ENCODE assay signal across 8 mouse cellular contexts in the genomic region with DNA sequence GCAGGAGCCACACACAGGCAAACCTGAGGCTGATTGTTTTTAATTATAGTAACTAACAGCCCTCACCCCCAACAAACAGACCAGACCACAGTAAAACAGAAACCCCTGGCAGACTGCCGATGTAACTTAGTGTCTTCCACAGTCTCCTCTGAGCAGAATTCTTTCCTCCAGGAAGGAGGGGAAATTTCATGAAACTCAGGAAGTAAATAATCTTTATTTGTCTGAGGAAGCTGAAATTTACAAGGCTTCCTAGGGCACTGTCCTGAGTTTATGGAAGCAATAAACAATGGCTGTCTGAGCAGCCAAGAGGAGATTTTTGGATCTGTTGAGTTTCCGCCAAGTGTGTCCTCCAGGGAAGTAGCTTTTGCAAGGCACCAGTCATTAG. TPM values are rescaled to one million over a fixed set of nuclear protein-coding genes. Genes with fewer than 3 reads are reported as not detected.
DNase-seq lines count a peak whose midpoint lies in the region; ATAC-seq and TF ChIP-seq lines count a peak whose summit lies in the region.

No protein-coding gene starts in this region.

- DNase-seq in gastrocnemius, postnatal 14 days: peak; percentile 15
- no peak for DNase-seq in gastrocnemius, adult 8-10 months (ENCODE audit: low spot score in 2 of 2)
- DNase-seq in adipocyte (ENCODE audit: low spot score): peak; percentile 67
- peak; percentile 54 for DNase-seq in kidney, adult 9 months
- DNase-seq in lung, postnatal 0 days (ENCODE audit: low spot score): peak; percentile 48
- no peak for DNase-seq in cerebellum, adult 11 months
- DNase-seq in natural killer cell, adult 2 months (ENCODE audit: low spot score in 2 of 2): no peak
- no peak for DNase-seq in ovary, postnatal 36 days (ENCODE audit: low spot score)

- TF ChIP-seq EP300 in lung, postnatal 0 days (IDR thresholded peaks at IDR 0.05): peak; percentile 78

- intact Hi-C loops in gastrocnemius, postnatal 14 days (cut with DNase I; ENCODE audit: low total_unique reads): loop anchor here (5.0 to 10.0 kb wide), 2 partner anchors 80 to 157 kb away; no protein-coding TSS in a partner anchor

- H3K36me3 ChIP-seq in lung, postnatal 0 days (ENCODE audit: insufficient read depth, low read length): no peaks in the 10 kb centered on the region

- peak; percentile 53 for ATAC-seq in lung, postnatal 0 days

- no peaks in the 10 kb centered on the region for H3K9me3 ChIP-seq in lung, postnatal 0 days (ENCODE audit: low read length)

- H3K4me1 ChIP-seq in lung, postnatal 0 days (ENCODE audit: insufficient read depth, low read depth, low read length): peaks cover 4% of the 10 kb centered on the region; the same call in 1 of the 2 replicates

- no peak overlapping the region for H3K9ac ChIP-seq in lung, postnatal 0 days (replicated peaks; ENCODE audit: low read depth)

- H3K27me3 ChIP-seq in lung, postnatal 0 days (replicated peaks; ENCODE audit: insufficient read depth, low read length): no peaks in the 10 kb centered on the region

- H3K27ac ChIP-seq in lung, postnatal 0 days (ENCODE audit: low read length): no peak overlapping the region

- no peak overlapping the region; the same call in 1 of the 2 replicates for H3K4me2 ChIP-seq in lung, postnatal 0 days (replicated peaks; ENCODE audit: low read depth, low read length)

- WGBS in lung, postnatal 0 days: 40% methylated on average over 2 of the region's 2 CpGs

- TF ChIP-seq CTCF in lung, postnatal 0 days (IDR thresholded peaks at IDR 0.05): no peak

- no peak overlapping the region for H3K4me3 ChIP-seq in lung, postnatal 0 days (ENCODE audit: low read depth, low read length)

RNA-seq across cellular contexts. Expression of a gene that starts 8.0 kb away (rescaled TPM):
- 10 to 100 TPM; 21.9 to 22.8 TPM for total RNA-seq in gastrocnemius, postnatal 14 days (2021)
- 10 to 100 TPM; 18.9 to 25.4 (median 23.8) TPM for total RNA-seq in gastrocnemius, adult 8-10 months (2022)
- 22.3 and 26.7 TPM in 2 replicates for polyA plus RNA-seq in lung, postnatal 0 days (2015; fragmentation: Nextera tagmentation; extraction: Ambion mirVana)

RNA-seq across cellular contexts. Expression of a gene that starts 20.5 kb away (rescaled TPM):
- total RNA-seq in gastrocnemius, postnatal 14 days (2021): 10 to 100 TPM; 32.4 to 33.3 TPM
- total RNA-seq in gastrocnemius, adult 8-10 months (2022): 10 to 100 TPM; 39.9 to 46.3 (median 43.4) TPM
- 14.1 and 14.4 TPM in 2 replicates for polyA plus RNA-seq in lung, postnatal 0 days (2015; fragmentation: Nextera tagmentation; extraction: Ambion mirVana)

RNA-seq across cellular contexts. Expression of a gene that starts 47.4 kb away (rescaled TPM):
- total RNA-seq in gastrocnemius, postnatal 14 days (2021): 10 to 100 TPM; 14.9 to 17.4 TPM
- 10 to 100 TPM; 10.7 to 21.6 (median 18.7) TPM for total RNA-seq in gastrocnemius, adult 8-10 months (2022)
- 27.9 and 28.0 TPM in 2 replicates for polyA plus RNA-seq in lung, postnatal 0 days (2015; fragmentation: Nextera tagmentation; extraction: Ambion mirVana)

Comparison
In these comparisons a context has a peak if more than half of its experiments do, and no peak if none do; other contexts are left out.
1. DNase-seq: peak in gastrocnemius, postnatal 14 days (single experiment), adipocyte (single experiment), kidney, adult 9 months (single experiment) and lung, postnatal 0 days (single experiment); none in gastrocnemius, adult 8-10 months (0 of 2), cerebellum, adult 11 months (single experiment), natural killer cell, adult 2 months (0 of 2) and ovary, postnatal 36 days (single experiment).